ENCODE assay signal across 28 mouse cellular contexts in the genomic region with DNA sequence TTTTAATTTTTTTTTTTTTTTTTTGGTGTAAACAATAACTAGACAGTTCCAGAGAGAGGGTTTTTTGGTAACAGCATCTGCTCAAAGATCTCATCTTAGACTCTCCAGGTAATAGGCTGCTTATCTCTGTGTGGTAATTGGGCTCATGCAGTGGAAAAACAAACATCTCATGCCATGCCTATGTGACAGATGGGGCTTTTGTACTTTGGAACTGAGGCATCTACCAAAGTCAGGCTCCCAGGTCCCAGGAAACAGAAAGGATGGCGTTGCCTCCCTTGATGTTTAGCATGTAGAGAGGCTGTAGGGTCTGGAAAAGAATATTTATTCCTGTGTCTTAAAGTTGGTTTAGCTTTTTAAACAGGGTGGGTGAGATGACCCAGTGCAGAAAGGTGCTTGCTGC. TPM values are rescaled to one million over a fixed set of nuclear protein-coding genes. Genes with fewer than 3 reads are reported as not detected.
DNase-seq lines count a peak whose midpoint lies in the region; ATAC-seq and TF ChIP-seq lines count a peak whose summit lies in the region.
"Had no signal": no experiment of that assay in that cellular context is flagged by ENCODE, and none has a peak within 500 bp of the region (broad histone marks: within the 10 kb centered on the region; RNA-seq: fewer than 3 reads in every experiment).

No protein-coding gene starts in this region.

- no peak for TF ChIP-seq CTCF in liver, adult 2 months (IDR thresholded peaks at IDR 0.05; ENCODE audit: low read depth, low read length)
- TF ChIP-seq CTCF in intestine, postnatal 0 days (IDR thresholded peaks at IDR 0.05; ENCODE audit: low read depth): no peak
- TF ChIP-seq CTCF in small intestine, adult 2 months (IDR thresholded peaks at IDR 0.05; ENCODE audit: extremely low read depth, insufficient read length, insufficient replicate concordance, low read depth, low read length): no peak

- no peak overlapping the region for H3K4me2 ChIP-seq in liver, embryonic 11.5 days
- no peak overlapping the region for H3K4me2 ChIP-seq in intestine, embryonic 15.5 days (replicated peaks)
- no peak overlapping the region for H3K4me2 ChIP-seq in intestine, postnatal 0 days (replicated peaks; ENCODE audit: low read depth)
- H3K4me2 ChIP-seq: embryonic facial prominence, embryonic 12.5 days; embryonic facial prominence, embryonic 15.5 days; heart, embryonic 12.5 days; heart, embryonic 15.5 days; hindbrain, embryonic 14.5 days had no signal

- no peaks in the 10 kb centered on the region for H3K9me3 ChIP-seq in liver, embryonic 11.5 days (ENCODE audit: control insufficient read depth, low read length)
- no peaks in the 10 kb centered on the region for H3K9me3 ChIP-seq in intestine, embryonic 15.5 days
- no peaks in the 10 kb centered on the region for H3K9me3 ChIP-seq in intestine, postnatal 0 days (ENCODE audit: control insufficient read depth)
- H3K9me3 ChIP-seq: embryonic facial prominence, embryonic 12.5 days; embryonic facial prominence, embryonic 15.5 days; G1E; heart, embryonic 12.5 days; heart, embryonic 15.5 days had no signal

- no peak for TF ChIP-seq POLR2A in liver, adult 2 months (IDR thresholded peaks at IDR 0.05; ENCODE audit: extremely low read depth, insufficient read depth, low read length)
- TF ChIP-seq POLR2A in small intestine, adult 2 months (IDR thresholded peaks at IDR 0.05; ENCODE audit: low read depth, low read length): no peak

- H3K4me1 ChIP-seq in liver, adult 2 months (ENCODE audit: control insufficient read depth, insufficient read depth, low read length): peaks cover 5% of the 10 kb centered on the region; the same call in 1 of the 2 replicates
- no peaks in the 10 kb centered on the region for H3K4me1 ChIP-seq in liver, embryonic 11.5 days (replicated peaks; ENCODE audit: control insufficient read depth, insufficient read depth, low read length)
- H3K4me1 ChIP-seq in intestine, embryonic 15.5 days (replicated peaks): no peaks in the 10 kb centered on the region
- 0 out of 2 replicates have a peak, but pooled peaks cover 2% of the 10 kb centered on the region for H3K4me1 ChIP-seq in intestine, postnatal 0 days (replicated peaks; ENCODE audit: control insufficient read depth, insufficient read depth, low read length)
- peaks cover 2% of the 10 kb centered on the region; the same call in 1 of the 2 replicates for H3K4me1 ChIP-seq in small intestine, adult 2 months (ENCODE audit: control insufficient read depth, insufficient read depth, insufficient read length, low read length)
- H3K4me1 ChIP-seq: embryonic facial prominence, embryonic 12.5 days; embryonic facial prominence, embryonic 15.5 days; heart, embryonic 12.5 days; heart, embryonic 15.5 days had no signal

- no peaks in the 10 kb centered on the region for H3K27me3 ChIP-seq in liver, adult 2 months (ENCODE audit: control insufficient read depth, insufficient read depth, low read length)
- H3K27me3 ChIP-seq in liver, embryonic 11.5 days (replicated peaks; ENCODE audit: control insufficient read depth, insufficient read depth, low read length): no peaks in the 10 kb centered on the region
- no peaks in the 10 kb centered on the region for H3K27me3 ChIP-seq in intestine, embryonic 15.5 days (replicated peaks)
- no peaks in the 10 kb centered on the region for H3K27me3 ChIP-seq in intestine, postnatal 0 days (replicated peaks; ENCODE audit: control insufficient read depth, insufficient read depth, low read length)
- no peaks in the 10 kb centered on the region for H3K27me3 ChIP-seq in small intestine, adult 2 months (ENCODE audit: control insufficient read depth, insufficient read depth, low read length)
- H3K27me3 ChIP-seq: CH12.LX; embryonic facial prominence, embryonic 12.5 days; embryonic facial prominence, embryonic 15.5 days; heart, embryonic 12.5 days; heart, embryonic 15.5 days; Patski had no signal

- no peak for ATAC-seq in liver, embryonic 11.5 days (replicated peaks; ENCODE audit: low FRiP score)
- peak; percentile 83 for ATAC-seq in intestine, embryonic 15.5 days
- ATAC-seq in intestine, postnatal 0 days: peak; percentile 60
- ATAC-seq: forebrain, embryonic 14.5 days; forebrain, postnatal 0 days; Patski had no signal

- H3K36me3 ChIP-seq in liver, adult 2 months (ENCODE audit: control insufficient read depth, insufficient read depth, low read length): no peaks in the 10 kb centered on the region
- no peaks in the 10 kb centered on the region for H3K36me3 ChIP-seq in liver, embryonic 11.5 days (ENCODE audit: control insufficient read depth, insufficient read depth, low read length)
- H3K36me3 ChIP-seq in intestine, embryonic 15.5 days: no peaks in the 10 kb centered on the region
- no peaks in the 10 kb centered on the region for H3K36me3 ChIP-seq in intestine, postnatal 0 days (ENCODE audit: control insufficient read depth, insufficient read depth)
- no peaks in the 10 kb centered on the region for H3K36me3 ChIP-seq in small intestine, adult 2 months (ENCODE audit: control insufficient read depth, insufficient read depth, low read length)
- H3K36me3 ChIP-seq: embryonic facial prominence, embryonic 12.5 days; embryonic facial prominence, embryonic 15.5 days; G1E; heart, embryonic 12.5 days; heart, embryonic 15.5 days had no signal

- no peaks in the 10 kb centered on the region for H3K79me2 ChIP-seq in liver, adult 2 months (ENCODE audit: control insufficient read depth, insufficient read depth, low read length)

- WGBS in liver, adult 2 months: 27% methylated on average over 1 of the region's 1 CpGs
- WGBS in liver, embryonic 11.5 days: 38% methylated on average over 1 of the region's 1 CpGs
- 21% methylated on average over 1 of the region's 1 CpGs for WGBS in intestine, embryonic 15.5 days
- 24% methylated on average over 1 of the region's 1 CpGs for WGBS in intestine, postnatal 0 days
- WGBS in small intestine, adult 2 months: 27% methylated on average over 1 of the region's 1 CpGs

- H3K4me3 ChIP-seq in liver, adult 2 months (ENCODE audit: insufficient read depth, low read depth, low read length): no peak overlapping the region
- H3K4me3 ChIP-seq in liver, embryonic 11.5 days (ENCODE audit: low read depth, low read length): no peak overlapping the region
- no peak overlapping the region for H3K4me3 ChIP-seq in intestine, embryonic 15.5 days (replicated peaks)
- no peak overlapping the region for H3K4me3 ChIP-seq in intestine, postnatal 0 days (ENCODE audit: low read depth, low read length)
- H3K4me3 ChIP-seq in small intestine, adult 2 months (ENCODE audit: low read depth, low read length): no peak overlapping the region
- H3K4me3 ChIP-seq: embryonic facial prominence, embryonic 12.5 days; embryonic facial prominence, embryonic 15.5 days; gastrocnemius, adult 2 months; heart, embryonic 12.5 days; heart, embryonic 15.5 days had no signal

- no peak overlapping the region; the same call in 1 of the 2 replicates for H3K27ac ChIP-seq in liver, adult 2 months (replicated peaks; ENCODE audit: insufficient read depth, low read depth, low read length)
- H3K27ac ChIP-seq in liver, embryonic 11.5 days (ENCODE audit: low read depth, low read length): no peak overlapping the region
- H3K27ac ChIP-seq in intestine, embryonic 15.5 days: no peak overlapping the region
- H3K27ac ChIP-seq in intestine, postnatal 0 days (ENCODE audit: low read depth, low read length): no peak overlapping the region
- H3K27ac ChIP-seq in small intestine, adult 2 months (ENCODE audit: insufficient read depth, low read depth, low read length): peak overlapping the region; percentile 4
- H3K27ac ChIP-seq: embryonic facial prominence, embryonic 12.5 days; embryonic facial prominence, embryonic 15.5 days; gastrocnemius, adult 2 months; heart, embryonic 15.5 days; hindbrain, embryonic 14.5 days had no signal

- H3K9ac ChIP-seq in liver, adult 2 months (ENCODE audit: low read depth, low read length): no peak overlapping the region
- no peak overlapping the region for H3K9ac ChIP-seq in liver, embryonic 11.5 days (ENCODE audit: low read depth, low read length)
- no peak overlapping the region for H3K9ac ChIP-seq in intestine, embryonic 15.5 days
- no peak overlapping the region for H3K9ac ChIP-seq in intestine, postnatal 0 days (ENCODE audit: low read depth, low read length)
- H3K9ac ChIP-seq: embryonic facial prominence, embryonic 12.5 days; embryonic facial prominence, embryonic 15.5 days; forebrain, postnatal 0 days; heart, embryonic 12.5 days; heart, embryonic 15.5 days; hindbrain, embryonic 14.5 days had no signal

- peak; percentile 89 for DNase-seq in liver, adult 2 months (ENCODE audit: extremely low read depth, low read depth, low spot score)
- DNase-seq in liver, embryonic 11.5 days (ENCODE audit: low spot score): no peak
- DNase-seq in layer of hippocampus, postnatal 25 days (ENCODE audit: extremely low spot score in 1 of 2, low spot score in 1 of 2): no peak
- no peak for DNase-seq in left cerebral cortex, adult 18-20 months (ENCODE audit: low spot score in 2 of 2)
- DNase-seq: adrenal gland, postnatal 10 days; adrenal gland, postnatal 36 days; B cell, adult 2 months; cerebellum, adult 18-20 months; cerebellum, adult 9-10 months; cerebellum, postnatal 14 days; forebrain, postnatal 0 days; gastrocnemius, adult 2 months; gastrocnemius, postnatal 14 days; heart, adult 18-20 months; heart, postnatal 10 days; heart, postnatal 36 days had no signal

RNA-seq across cellular contexts. Expression of gene Selenop, which starts 53.1 kb away (rescaled TPM):
- 6,785 and 8,531 TPM in 2 replicates for total RNA-seq in liver, adult 2 months (2014; rRNA removed)
- polyA plus RNA-seq in liver, adult 2 months (2012; rRNA removed): 1,988 and 2,372 TPM in 2 replicates
- polyA plus RNA-seq in liver, embryonic 11.5 days (2014; fragmentation: Nextera tagmentation; extraction: Ambion mirVana): 268 and 281 TPM in 2 replicates
- 338 and 379 TPM in 2 replicates for polyA plus RNA-seq in intestine, embryonic 15.5 days (2015; fragmentation: Nextera tagmentation; extraction: Ambion mirVana)
- polyA plus RNA-seq in intestine, postnatal 0 days (2015; fragmentation: Nextera tagmentation; extraction: Ambion mirVana): 2,235 and 2,243 TPM in 2 replicates
- polyA plus RNA-seq in small intestine, adult 2 months (2012; rRNA removed): 201 and 1,598 TPM in 2 replicates
- 100 to 1,000 TPM; 290 to 344 TPM for total RNA-seq in layer of hippocampus, postnatal 25 days (2021)
- total RNA-seq in left cerebral cortex, adult 18-20 months (2021): 100 to 1,000 TPM; 241 to 307 TPM
- polyA plus RNA-seq: G1E had no signal
